Mouse (Mus musculus) MEL (cell line): ENCODE measurements around the gene Tiam1.

Experiments
- E2F4 ChIP-seq: IDR thresholded peaks from 2 replicates; pipeline ENCODE4 v1.6.1; 2011; ENCODE audit warnings: low read depth, low read length, improper control_type of control experiment, borderline replicate concordance
- EP300 ChIP-seq, 2 experiments: IDR thresholded peaks; 2 replicates each; pipeline ENCODE4 v1.6.1; 2011; ENCODE audit warnings: improper control_type of control experiment in 2 of 2, low read length in 2 of 2, low read depth in 1 of 2, mild to moderate bottlenecking in 1 of 2
- POLR2AphosphoS5 ChIP-seq: IDR thresholded peaks from 2 replicates; pipeline ENCODE4 v1.6.1; 2012; ENCODE audit warnings: low read depth, borderline replicate concordance, mild to moderate bottlenecking, inconsistent platforms, low read length, moderate library complexity, mixed read lengths
- TAL1 ChIP-seq: IDR thresholded peaks from 2 replicates; pipeline ENCODE4 v1.6.1; 2012; ENCODE audit warnings: mild to moderate bottlenecking, inconsistent platforms, low read length, moderate library complexity, mixed read lengths
- TBP ChIP-seq: IDR thresholded peaks from 2 replicates; pipeline ENCODE4 v1.8.0; 2011; ENCODE audit warnings: low read depth, low read length, improper control_type of control experiment
- USF1 ChIP-seq: IDR thresholded peaks from 2 replicates; pipeline ENCODE4 v1.6.1; 2014; ENCODE audit warnings: low read depth, mild to moderate bottlenecking, inconsistent platforms, low read length, improper control_type of control experiment, moderate library complexity
- ZKSCAN1 ChIP-seq: IDR thresholded peaks from 2 replicates; pipeline ENCODE4 v1.6.1; 2012; ENCODE audit warnings: low read depth, mild to moderate bottlenecking, inconsistent platforms, low read length, improper control_type of control experiment, moderate library complexity

- no peak for TF ChIP-seq USF1
- TF ChIP-seq POLR2AphosphoS5: no peak
- no peak for TF ChIP-seq TAL1
- TF ChIP-seq ZKSCAN1: no peak
- no peak for TF ChIP-seq EP300 (IDR thresholded peaks at IDR 0.05; ENCODE audit: low read depth in 1 of 2, low read length in 2 of 2)
- no peak for TF ChIP-seq TBP
- TF ChIP-seq E2F4: no peak
Measured at GRCm38 (mm10) chr16:89954114-89954513, 189.5 kb downstream of the Tiam1 start.
